Mouse (Mus musculus): ENCODE data around the gene Oas1d.
A peak's percentile ranks its signal among the peaks of the same experiment; 100 is the strongest.
"Not testable (repeated sequence)": the region's sequence is repeated elsewhere in the genome, so short reads cannot be mapped to it uniquely, and the experiment has no call there.

Oas1d gene

GRCm38 (mm10) chr5:120914204-120914603 is at the start of gene Oas1d:
Oas1d (plus strand) TSS chr5:120914536.
- DNase-seq (ENCODE audit: low read depth, low spot score), result not testable (repeated sequence)

- DNase-seq (ENCODE audit: low read depth, low spot score), result peak; percentile 3
These were observed 48.9 kb upstream of the Oas1d start for GRCm38 (mm10) chr5:120865336-120865860.

DNA sequence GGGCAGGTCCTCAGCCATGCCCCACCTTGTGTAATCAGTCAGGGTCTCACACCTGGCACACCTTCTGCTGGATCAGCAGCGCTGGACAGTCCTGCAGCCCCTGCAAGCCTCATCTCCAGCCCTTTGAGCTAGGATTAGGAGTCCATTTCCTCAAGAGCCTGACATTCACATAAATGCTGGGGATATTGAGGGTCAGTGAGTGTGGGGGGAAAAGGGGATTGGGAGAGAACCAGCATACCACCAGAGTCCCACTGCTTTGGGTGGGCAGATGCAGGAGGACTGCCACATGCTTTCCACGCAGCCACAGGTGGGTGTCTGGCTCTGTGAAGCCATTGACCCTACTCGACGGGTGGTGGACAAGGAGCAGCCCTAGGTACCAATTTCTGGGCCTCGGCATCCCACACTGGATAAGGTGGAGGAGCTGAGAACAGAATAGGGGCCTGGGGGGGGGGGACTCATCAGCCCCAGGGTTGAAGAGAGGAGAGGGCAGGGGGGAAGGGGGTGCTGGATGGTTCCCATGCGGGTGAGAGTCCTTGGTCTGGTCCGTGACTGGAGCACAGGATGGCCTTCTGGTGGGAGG is 44.8 kb upstream of the Oas1d start:
- no peak for DNase-seq (ENCODE audit: low read depth, low spot score)

GRCm38 (mm10) chr5:120870081-120870480 is 44.3 kb upstream of the Oas1d start:
- no peak for DNase-seq (ENCODE audit: low read depth, low spot score)

GRCm38 (mm10) chr5:120870782-120871181 is 43.6 kb upstream of the Oas1d start:
- peak; percentile 3 for DNase-seq (ENCODE audit: low read depth, low spot score)

DNA sequence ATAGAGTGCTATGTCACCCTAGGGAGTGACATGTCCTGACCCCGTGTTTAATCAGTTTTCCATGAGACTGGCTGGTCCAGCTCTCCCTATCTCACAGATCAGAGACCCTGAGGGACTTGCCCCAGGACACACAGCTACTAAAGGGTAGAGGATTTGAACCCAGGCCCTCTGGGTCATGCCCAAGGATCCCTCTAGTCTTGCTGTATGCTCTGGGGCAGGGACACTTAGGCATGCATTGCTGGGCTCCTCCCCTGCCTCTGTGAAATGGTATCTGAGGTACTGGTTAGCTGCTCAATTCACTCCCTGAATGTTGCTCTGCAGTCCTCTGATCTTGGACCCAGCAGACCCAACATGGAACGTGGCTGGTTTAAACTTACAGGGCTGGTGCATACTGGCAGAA is 42.9 kb upstream of the Oas1d start:
- DNase-seq (ENCODE audit: low read depth, low spot score), result no peak

DNA sequence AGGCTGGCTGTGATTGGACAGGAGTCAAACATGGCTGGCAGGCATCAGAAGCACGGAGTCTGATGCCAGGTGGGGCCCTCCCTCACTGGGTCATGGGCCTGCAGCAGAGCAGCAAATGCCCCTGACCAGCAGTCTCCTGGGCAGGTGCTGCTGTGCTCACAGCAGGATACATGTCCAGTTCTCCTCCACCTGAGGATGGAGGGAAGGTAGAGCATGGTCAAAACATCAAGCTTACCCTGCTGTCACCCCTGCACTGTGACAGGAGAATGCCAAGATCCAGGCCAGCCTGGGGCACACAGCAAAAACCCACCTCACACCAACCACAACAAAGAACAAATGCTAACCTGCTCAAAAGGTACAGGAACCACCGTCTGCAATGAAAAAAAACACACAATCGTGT is 37.5 kb upstream of the Oas1d start:
- DNase-seq (ENCODE audit: low read depth, low spot score), result not testable (repeated sequence)

- DNase-seq (ENCODE audit: low read depth, low spot score), result not testable (repeated sequence)
These were observed 36.9 kb upstream of the Oas1d start for GRCm38 (mm10) chr5:120877407-120877806.

DNA sequence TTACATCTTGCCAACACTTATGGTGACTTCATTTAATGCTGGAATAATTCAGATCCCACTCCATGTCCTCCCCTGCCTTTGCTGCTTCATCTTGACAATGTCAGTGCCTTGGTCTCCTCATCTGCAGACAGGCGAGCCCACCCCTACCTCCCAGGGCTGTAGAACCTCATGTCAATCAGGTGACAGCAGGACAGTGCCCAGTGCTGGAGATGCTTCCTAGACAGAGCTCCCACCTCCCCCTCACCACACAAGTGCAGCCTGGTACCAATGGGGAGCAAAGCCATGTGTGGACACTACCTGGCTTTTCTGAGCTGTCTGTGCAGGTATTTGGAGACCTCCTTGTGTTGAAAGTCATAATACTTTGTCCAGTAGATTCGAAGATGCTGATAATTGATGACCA is 35.5 kb upstream of the Oas1d start:
- not testable (repeated sequence) for DNase-seq (ENCODE audit: low read depth, low spot score)

DNA sequence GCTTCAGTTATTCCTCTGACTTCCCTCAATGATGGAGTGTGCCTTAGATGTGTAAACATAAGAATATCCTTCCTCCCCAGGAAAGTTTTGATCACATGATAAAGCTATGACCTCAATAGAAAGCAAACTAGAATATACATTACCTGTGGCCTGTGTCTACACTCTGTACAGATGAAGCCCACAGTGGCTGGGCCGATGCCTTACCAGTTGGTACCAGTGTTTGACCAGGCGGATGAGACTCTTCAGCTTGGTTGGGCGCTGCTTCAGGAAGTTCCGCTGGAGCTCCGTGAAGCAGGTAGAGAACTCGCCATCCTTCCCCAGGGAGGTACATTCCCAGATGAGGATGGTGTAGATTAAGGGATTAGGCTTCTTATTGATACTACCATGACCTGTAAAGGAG is 32.7 kb upstream of the Oas1d start:
- DNase-seq (ENCODE audit: low read depth, low spot score), result not testable (repeated sequence)

DNA sequence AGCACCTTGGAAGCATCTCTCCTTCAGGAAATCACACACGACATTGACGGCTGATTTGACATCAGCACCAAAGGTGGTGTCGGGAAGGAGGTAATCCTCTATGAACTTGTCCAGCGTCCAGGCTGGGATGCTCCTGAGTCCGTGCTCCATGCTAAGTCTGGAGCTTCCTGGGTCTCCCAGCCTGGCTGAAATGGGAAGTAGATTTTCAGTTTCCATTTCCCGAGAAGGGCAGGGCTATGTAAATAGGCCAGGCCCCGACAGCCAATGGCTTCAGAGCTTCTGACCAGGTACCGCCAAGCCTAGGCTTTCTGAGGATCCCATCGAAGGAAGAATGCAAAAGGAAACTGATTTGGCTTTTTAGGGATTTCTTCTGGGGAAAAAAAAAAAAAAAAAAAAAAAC is 26.9 kb upstream of the Oas1d start, which contains the start of gene Oas1g:
TSS of gene Oas1g (minus strand) at position 201 of the 400 bp plus-strand sequence.
- not testable (repeated sequence) for DNase-seq (ENCODE audit: low read depth, low spot score)

- DNase-seq (ENCODE audit: low read depth, low spot score), result no peak
These were observed 26.5 kb upstream of the Oas1d start for GRCm38 (mm10) chr5:120887831-120888230.

GRCm38 (mm10) chr5:120888294-120888815 is 26.0 kb upstream of the Oas1d start:
- DNase-seq (ENCODE audit: low read depth, low spot score), result not testable (repeated sequence)

GRCm38 (mm10) chr5:120890026-120890425 is 24.3 kb upstream of the Oas1d start:
- no peak for DNase-seq (ENCODE audit: low read depth, low spot score)

DNA sequence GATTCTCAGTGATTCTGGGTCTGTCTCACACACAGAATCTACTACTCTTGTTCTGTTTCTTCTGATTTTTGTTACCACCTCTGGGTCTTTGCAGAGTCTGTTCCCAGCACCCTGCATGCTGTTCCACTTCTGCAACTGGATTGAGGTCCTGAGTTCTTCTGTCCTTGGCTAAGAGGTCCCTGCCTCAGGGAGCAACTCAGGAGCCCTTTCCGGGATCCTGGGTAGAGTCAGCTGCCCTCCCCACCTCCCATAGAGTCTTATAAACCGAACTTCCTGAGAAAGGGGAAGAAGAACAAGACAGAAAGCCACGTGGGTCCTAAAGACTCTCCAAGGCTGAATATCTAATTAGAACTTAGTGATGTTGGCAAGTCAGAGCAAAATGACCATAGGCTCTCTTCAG is 23.3 kb upstream of the Oas1d start:
- no peak for DNase-seq (ENCODE audit: low read depth, low spot score)

DNA sequence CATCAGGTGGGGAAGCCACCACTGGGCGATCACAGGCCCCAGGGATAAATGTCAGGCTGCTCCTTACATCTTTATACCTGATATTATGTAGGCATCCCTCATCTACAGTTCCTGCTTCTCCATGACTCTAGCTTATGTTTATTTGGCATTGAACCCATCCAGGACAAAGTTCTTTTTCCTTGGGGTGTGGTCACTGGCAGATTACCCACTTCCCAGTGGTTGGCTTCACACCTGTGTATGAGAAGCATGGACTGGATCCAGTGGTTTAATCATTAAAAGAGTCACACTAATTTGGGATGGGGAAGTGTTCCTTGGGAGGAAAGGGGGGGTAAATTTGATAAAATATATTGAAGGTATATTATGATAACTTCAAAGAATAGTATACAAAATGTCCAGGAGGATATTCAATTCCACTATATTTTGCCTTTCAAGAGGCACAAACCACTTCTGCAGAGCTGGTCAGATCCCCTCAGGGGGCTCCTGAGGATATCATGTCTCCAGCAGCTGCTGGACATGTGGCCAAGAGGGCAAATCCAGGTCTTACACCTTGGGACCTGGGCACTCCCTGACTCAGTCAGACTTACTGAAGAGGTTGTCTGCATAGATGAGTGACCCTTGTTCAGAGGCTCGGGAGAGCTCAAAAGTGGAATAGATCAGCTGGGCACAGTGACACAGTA is 22.6 kb upstream of the Oas1d start:
- not testable (repeated sequence) for DNase-seq (ENCODE audit: low read depth, low spot score)

GRCm38 (mm10) chr5:120892243-120892660 is 22.1 kb upstream of the Oas1d start:
- no peak for DNase-seq (ENCODE audit: low read depth, low spot score)

DNA sequence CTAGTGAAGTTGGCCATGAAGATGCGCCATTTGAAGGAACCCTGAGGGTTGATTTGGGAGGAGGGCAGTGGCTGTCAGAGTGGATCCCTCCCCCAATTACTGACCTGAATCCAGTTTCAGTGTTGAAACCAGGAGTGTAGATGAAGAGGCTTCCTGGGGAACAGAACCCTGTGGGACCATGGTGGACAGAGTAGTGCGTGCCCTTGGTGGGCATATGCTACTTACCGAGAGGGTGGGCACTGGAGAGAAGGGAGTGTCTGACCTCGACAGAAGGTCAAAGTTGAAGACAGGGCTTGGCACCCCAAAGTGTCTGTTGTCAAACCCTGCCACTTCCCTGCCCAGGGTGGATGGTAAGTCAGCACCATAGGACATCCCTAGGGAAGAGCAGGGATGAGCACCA is 20.5 kb upstream of the Oas1d start:
- not testable (repeated sequence) for DNase-seq (ENCODE audit: low read depth, low spot score)

GRCm38 (mm10) chr5:120894692-120895091 is 19.6 kb upstream of the Oas1d start:
- not testable (repeated sequence) for DNase-seq (ENCODE audit: low read depth, low spot score)

GRCm38 (mm10) chr5:120895231-120895900 is 19.0 kb upstream of the Oas1d start:
- no peak for DNase-seq (ENCODE audit: low read depth, low spot score)

- DNase-seq (ENCODE audit: low read depth, low spot score), result no peak
These were observed 16.0 kb upstream of the Oas1d start for GRCm38 (mm10) chr5:120898307-120898706.

- DNase-seq (ENCODE audit: low read depth, low spot score), result no peak
These were observed 15.6 kb upstream of the Oas1d start for GRCm38 (mm10) chr5:120898726-120899125.

Data from telencephalon, adult 2 months (tissue).